Mouse (Mus musculus) regulatory T cell (primary cell): ENCODE data around the gene Prune1.

ENCODE experiments used
- in situ Hi-C: fragments of 300-600 bp; cut with MboI, MseI; formaldehyde crosslinking; loops from one replicate; pipeline ENCODE4 v1.15.1; 2025; ENCODE audit warnings: high pct_unique_total_duplicates

Prune1 gene

GRCm38 (mm10) chr3:95277149-95277551 is 4.7 kb downstream of the Prune1 start:
- in situ Hi-C loops: no loop called here

GRCm38 (mm10) chr3:95276428-95276934 is 5.4 kb downstream of the Prune1 start:
- in situ Hi-C loops: no loop called here

- in situ Hi-C loops: no loop called here
Observed at GRCm38 (mm10) chr3:95275161-95275560, 6.7 kb downstream of the Prune1 start.

- in situ Hi-C loops: loop anchor here (25.0 kb wide), 1 partner anchor 1337 kb away; the partner anchor contains the start of gene Gm9117
Observed at GRCm38 (mm10) chr3:95274453-95274852, 7.4 kb downstream of the Prune1 start.

GRCm38 (mm10) chr3:95273471-95273870 is 8.4 kb downstream of the Prune1 start:
- in situ Hi-C loops: loop anchor here (25.0 kb wide), 1 partner anchor 1336 kb away; the partner anchor contains the start of gene Gm9117

- in situ Hi-C loops: loop anchor here (25.0 kb wide), 1 partner anchor 1334 kb away; the partner anchor contains the start of gene Gm9117
Observed at GRCm38 (mm10) chr3:95270766-95271364, 11.0 kb downstream of the Prune1 start.

GRCm38 (mm10) chr3:95269789-95270188 is 12.1 kb downstream of the Prune1 start:
- in situ Hi-C loops: loop anchor here (10.0 to 25.0 kb wide), 2 partner anchors 755 to 1332 kb away; partner anchors contain the start of gene Gm9117

- in situ Hi-C loops: loop anchor here (10.0 to 25.0 kb wide), 2 partner anchors 753 to 1331 kb away; partner anchors contain the start of gene Gm9117
Observed at GRCm38 (mm10) chr3:95267855-95268254, 14.0 kb downstream of the Prune1 start.

GRCm38 (mm10) chr3:95266052-95266451 is 15.8 kb downstream of the Prune1 start:
- in situ Hi-C loops: loop anchor here (10.0 to 25.0 kb wide), 2 partner anchors 751 to 1329 kb away; partner anchors contain the start of gene Gm9117

GRCm38 (mm10) chr3:95264724-95265123 is 17.2 kb downstream of the Prune1 start:
- in situ Hi-C loops: loop anchor here (10.0 to 25.0 kb wide), 2 partner anchors 750 to 1327 kb away; partner anchors contain the start of gene Gm9117

GRCm38 (mm10) chr3:95263089-95263739 is 18.7 kb downstream of the Prune1 start:
- in situ Hi-C loops: loop anchor here (10.0 to 25.0 kb wide), 2 partner anchors 748 to 1326 kb away; partner anchors contain the start of gene Gm9117

GRCm38 (mm10) chr3:95261975-95262374 is 19.9 kb downstream of the Prune1 start:
- in situ Hi-C loops: loop anchor here (10.0 to 25.0 kb wide), 2 partner anchors 747 to 1325 kb away; partner anchors contain the start of gene Gm9117

- in situ Hi-C loops: loop anchor here (25.0 kb wide), 1 partner anchor 1320 kb away; the partner anchor contains the start of gene Gm9117
Observed at GRCm38 (mm10) chr3:95256931-95257330, 24.9 kb downstream of the Prune1 start.

GRCm38 (mm10) chr3:95250783-95251424 is 31.0 kb downstream of the Prune1 start, which contains the start of gene Bnipl:
TSS of gene Bnipl (minus strand) at chr3:95251193.
- in situ Hi-C loops: loop anchor here (25.0 kb wide), 1 partner anchor 1314 kb away; the partner anchor contains the start of gene Gm9117

GRCm38 (mm10) chr3:95250361-95250760 is 31.5 kb downstream of the Prune1 start:
- in situ Hi-C loops: loop anchor here (25.0 kb wide), 1 partner anchor 1313 kb away; the partner anchor contains the start of gene Gm9117

GRCm38 (mm10) chr3:95247660-95248336 is 34.1 kb downstream of the Prune1 start:
- in situ Hi-C loops: no loop called here

GRCm38 (mm10) chr3:95246465-95247231 is 35.2 kb downstream of the Prune1 start:
- in situ Hi-C loops: no loop called here

- in situ Hi-C loops: no loop called here
Observed at GRCm38 (mm10) chr3:95243086-95243485, 38.8 kb downstream of the Prune1 start.

GRCm38 (mm10) chr3:95241498-95241897 is 40.4 kb downstream of the Prune1 start, which contains the start of gene Gm128:
TSS of gene Gm128 (minus strand) at chr3:95241598.
- in situ Hi-C loops: no loop called here

GRCm38 (mm10) chr3:95240900-95241299 is 41.0 kb downstream of the Prune1 start:
- in situ Hi-C loops: no loop called here
